Mouse (Mus musculus): Measurements from ENCODE around the gene Eif1. TPM values are rescaled to one million over a fixed set of nuclear protein-coding genes. Genes with fewer than 3 reads are reported as not detected.
A peak's percentile ranks its signal among the peaks of the same experiment; 100 is the strongest.

Gene Eif1
- total and polyA plus RNA-seq, 2 experiments from 2014 or later = 115 to 1,370 TPM

DNA sequence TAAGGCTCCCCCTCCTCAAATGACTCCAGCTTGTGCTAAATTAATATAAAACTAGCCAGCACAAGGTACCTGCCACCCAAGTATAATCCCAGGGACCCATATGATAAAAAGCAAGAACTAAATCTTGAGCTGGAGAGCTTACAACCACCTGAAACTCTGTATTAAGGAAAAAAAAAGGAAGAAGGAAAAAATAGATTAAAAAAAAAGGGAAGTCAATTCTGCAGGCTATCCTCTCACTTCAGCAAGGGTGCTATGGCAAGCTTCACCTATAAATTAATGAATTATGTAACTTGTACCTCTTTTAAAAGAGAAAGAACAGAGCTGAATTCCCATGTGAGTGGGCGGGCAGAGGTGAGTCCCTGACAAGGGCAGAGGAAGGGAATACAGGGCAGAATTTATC lies 8.0 kb upstream of the Eif1 start:
- DNase-seq (no peak), ATAC-seq (no peak)
- Histone ChIP-seq H3K9me3 (ENCODE audit: low read length) (no peaks in the 10 kb centered on the region), H3K4me2 (ENCODE audit: low read depth) (no peak overlapping the region), H3K27me3 (ENCODE audit: insufficient read depth, low read length) (no peaks in the 10 kb centered on the region), H3K9ac (no peak overlapping the region), H3K36me3 (ENCODE audit: insufficient read depth) (no peaks in the 10 kb centered on the region), H3K4me1 (ENCODE audit: insufficient read depth) (no peaks in the 10 kb centered on the region), H3K4me3 (ENCODE audit: low read depth, low read length) (no peak overlapping the region), H3K27ac (ENCODE audit: low read depth, low read length) (no peak overlapping the region; the same call in 1 of the 2 replicates)
- TF ChIP-seq CTCF (IDR thresholded peaks at IDR 0.05; ENCODE audit: low read depth) = no peak
- WGBS = 81% methylated on average over 1 of the region's 1 CpGs

DNA sequence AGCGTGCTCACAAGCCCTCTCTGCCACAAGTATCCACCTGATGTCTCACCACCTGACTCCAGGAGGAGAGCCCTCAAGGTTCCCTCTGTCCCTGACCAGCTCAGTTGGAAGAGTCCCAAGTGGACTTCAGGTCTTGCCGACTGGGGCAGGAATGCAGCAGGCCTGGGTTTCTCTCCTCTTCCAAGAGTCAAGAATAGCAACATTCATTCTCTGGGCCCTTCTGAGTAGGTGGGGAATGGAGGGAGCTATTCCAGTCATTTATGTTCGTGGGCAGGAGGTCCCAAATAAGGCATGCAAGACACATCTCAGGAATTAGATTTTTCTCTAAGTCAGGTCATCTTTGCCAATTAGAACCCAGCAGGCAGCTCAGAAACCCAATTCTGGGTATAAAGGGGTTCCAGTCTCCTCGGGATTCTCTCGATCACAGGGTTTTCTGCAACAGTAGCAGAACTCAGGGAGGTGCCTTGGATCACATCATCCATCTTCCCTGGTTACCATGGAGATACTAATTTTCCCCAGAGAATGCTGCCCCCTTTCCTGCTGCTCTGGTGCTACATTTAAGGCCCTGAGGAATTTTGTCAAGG lies 7.5 kb upstream of the Eif1 start:
- H3K27ac ChIP-seq (ENCODE audit: low read depth, low read length) = peak overlapping the region; percentile 21; the same call in 1 of the 2 replicates
- peak; percentile 32; the same call in 1 of the 2 replicates for TF ChIP-seq CTCF (IDR thresholded peaks at IDR 0.05; ENCODE audit: low read depth)
- DNase-seq (peak; percentile 50), ATAC-seq (0 out of 2 replicates have a peak, but pooled peaks have one; percentile 55)
- no peaks in the 10 kb centered on the region for H3K27me3 ChIP-seq (ENCODE audit: insufficient read depth, low read length)
- H3K4me3 ChIP-seq (ENCODE audit: low read depth, low read length) = no peak overlapping the region
- H3K36me3 ChIP-seq (ENCODE audit: insufficient read depth) = no peaks in the 10 kb centered on the region
- no peak overlapping the region for H3K4me2 ChIP-seq (ENCODE audit: low read depth)
- WGBS = 18% methylated on average over 5 of the region's 5 CpGs
- no peaks in the 10 kb centered on the region for H3K4me1 ChIP-seq (ENCODE audit: insufficient read depth)
- H3K9ac ChIP-seq = no peak overlapping the region
- H3K9me3 ChIP-seq (ENCODE audit: low read length) = no peaks in the 10 kb centered on the region

DNA sequence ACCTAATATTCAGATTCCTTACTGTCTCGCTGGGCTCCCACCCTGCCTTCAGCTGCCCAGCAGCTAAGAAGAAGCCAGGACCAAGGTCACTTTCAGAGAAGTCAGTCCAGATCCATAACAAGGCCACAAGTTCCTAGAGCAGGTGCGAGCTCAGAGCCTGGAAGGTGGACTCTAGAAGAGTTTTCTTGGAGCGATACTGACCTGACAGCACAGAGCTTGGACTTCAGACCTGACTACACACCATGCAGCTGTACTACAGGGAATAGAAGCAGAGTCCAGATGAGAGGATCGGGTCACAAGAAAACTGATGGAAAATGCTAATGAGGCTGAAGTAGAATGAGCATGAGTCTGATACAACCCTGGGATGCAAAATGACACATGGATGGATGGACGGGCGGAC lies 6.3 kb upstream of the Eif1 start:
- Histone ChIP-seq H3K4me3 (ENCODE audit: low read depth, low read length) (no peak overlapping the region), H3K27me3 (ENCODE audit: insufficient read depth, low read length) (no peaks in the 10 kb centered on the region), H3K4me1 (ENCODE audit: insufficient read depth) (no peaks in the 10 kb centered on the region), H3K4me2 (ENCODE audit: low read depth) (no peak overlapping the region), H3K9me3 (ENCODE audit: low read length) (no peaks in the 10 kb centered on the region), H3K36me3 (ENCODE audit: insufficient read depth) (no peaks in the 10 kb centered on the region), H3K9ac (no peak overlapping the region), H3K27ac (ENCODE audit: low read depth, low read length) (no peak overlapping the region)
- no peak for ATAC-seq
- TF ChIP-seq CTCF (IDR thresholded peaks at IDR 0.05; ENCODE audit: low read depth) = no peak
- no peak for DNase-seq
- WGBS = 90% methylated on average over 6 of the region's 6 CpGs

DNA sequence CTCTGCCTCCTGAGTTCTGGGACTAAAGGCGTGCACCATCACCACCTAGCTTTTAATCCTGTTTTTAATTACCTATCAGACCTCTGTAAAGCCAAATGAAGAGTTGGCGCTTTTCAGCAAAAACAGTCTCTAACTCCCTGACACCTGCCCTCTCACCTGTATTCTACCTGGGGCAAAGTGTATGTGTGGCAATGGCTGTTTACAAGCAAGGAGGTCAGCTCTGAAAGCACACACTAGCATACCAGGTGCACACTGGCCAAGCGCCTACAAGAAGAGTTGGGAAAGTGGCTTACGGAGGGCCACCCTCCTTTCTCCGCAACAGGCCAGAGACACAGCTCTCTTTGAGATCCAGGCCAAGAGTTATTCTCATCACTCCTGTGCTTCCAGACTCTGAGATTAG lies 4.2 kb upstream of the Eif1 start:
- 94% methylated on average over 5 of the region's 5 CpGs for WGBS
- H3K9me3 ChIP-seq (ENCODE audit: low read length) = no peaks in the 10 kb centered on the region
- DNase-seq = no peak
- no peak overlapping the region for H3K9ac ChIP-seq
- TF ChIP-seq CTCF (IDR thresholded peaks at IDR 0.05; ENCODE audit: low read depth) = no peak
- H3K4me1 ChIP-seq (ENCODE audit: insufficient read depth) = no peaks in the 10 kb centered on the region
- H3K27ac ChIP-seq (ENCODE audit: low read depth, low read length) = no peak overlapping the region
- H3K27me3 ChIP-seq (ENCODE audit: insufficient read depth, low read length) = no peaks in the 10 kb centered on the region
- no peaks in the 10 kb centered on the region for H3K36me3 ChIP-seq (ENCODE audit: insufficient read depth)
- no peak overlapping the region for H3K4me2 ChIP-seq (ENCODE audit: low read depth)
- H3K4me3 ChIP-seq (ENCODE audit: low read depth, low read length) = no peak overlapping the region
- ATAC-seq = no peak

GRCm38 (mm10) chr11:100317826-100318380 lies 1.8 kb upstream of the Eif1 start:
- WGBS = 83% methylated on average over 6 of the region's 6 CpGs
- Histone ChIP-seq H3K4me3 (ENCODE audit: low read depth, low read length) (no peak overlapping the region), H3K9me3 (ENCODE audit: low read length) (no peaks in the 10 kb centered on the region), H3K4me2 (ENCODE audit: low read depth) (no peak overlapping the region), H3K9ac (no peak overlapping the region), H3K36me3 (ENCODE audit: insufficient read depth) (peaks cover 18% of the 10 kb centered on the region), H3K27me3 (ENCODE audit: insufficient read depth, low read length) (no peaks in the 10 kb centered on the region), H3K27ac (ENCODE audit: low read depth, low read length) (no peak overlapping the region), H3K4me1 (ENCODE audit: insufficient read depth) (no peaks in the 10 kb centered on the region)
- no peak for DNase-seq
- no peak for TF ChIP-seq CTCF (IDR thresholded peaks at IDR 0.05; ENCODE audit: low read depth)
- ATAC-seq = no peak

GRCm38 (mm10) chr11:100318529-100319451 lies 895 bp upstream of the Eif1 start:
- H3K4me1 ChIP-seq (ENCODE audit: insufficient read depth) = no peaks in the 10 kb centered on the region
- peak overlapping the region; percentile 86 for H3K4me3 ChIP-seq (ENCODE audit: low read depth, low read length)
- H3K27me3 ChIP-seq (ENCODE audit: insufficient read depth, low read length) = no peaks in the 10 kb centered on the region
- H3K4me2 ChIP-seq (ENCODE audit: low read depth) = peak overlapping the region; percentile 58
- TF ChIP-seq CTCF (IDR thresholded peaks at IDR 0.05; ENCODE audit: low read depth) = no peak
- no peak for DNase-seq
- no peak for ATAC-seq
- H3K9ac ChIP-seq = peak overlapping the region; percentile 47; the same call in 1 of the 2 replicates
- peaks cover 18% of the 10 kb centered on the region for H3K36me3 ChIP-seq (ENCODE audit: insufficient read depth)
- H3K9me3 ChIP-seq (ENCODE audit: low read length) = no peaks in the 10 kb centered on the region
- H3K27ac ChIP-seq (ENCODE audit: low read depth, low read length) = peak overlapping the region; percentile 83
- 89% methylated on average over 10 of the region's 10 CpGs for WGBS

All from forebrain, postnatal 0 days (tissue).